Mouse (Mus musculus): Measurements from ENCODE around the gene Tmem121. TPM values are rescaled to one million over a fixed set of nuclear protein-coding genes. Genes with fewer than 3 reads are reported as not detected.
A peak's percentile ranks its signal among the peaks of the same experiment; 100 is the strongest.
"Not testable (repeated sequence)": the region's sequence is repeated elsewhere in the genome, so short reads cannot be mapped to it uniquely, and the experiment has no call there.

Gene Tmem121
- polyA plus RNA-seq, 1 experiment from 2014 or later: 44.9 TPM

- no peak overlapping the region for H3K9ac ChIP-seq
- H3K4me1 ChIP-seq: no peaks in the 10 kb centered on the region
- H3K4me2 ChIP-seq: no peak overlapping the region
- H3K4me3 ChIP-seq: no peak overlapping the region
- WGBS: 27% methylated on average over 11 of the region's 11 CpGs
- no peak overlapping the region for H3K27ac ChIP-seq
- ATAC-seq (replicated peaks): peak; percentile 21; the same call in 1 of the 2 replicates
- H3K27me3 ChIP-seq (replicated peaks): 0 out of 2 replicates have a peak, but pooled peaks cover 4% of the 10 kb centered on the region
- no peaks in the 10 kb centered on the region for H3K9me3 ChIP-seq
- H3K36me3 ChIP-seq (replicated peaks): no peaks in the 10 kb centered on the region
Measured at GRCm38 (mm10) chr12:113217306-113218242, 31.8 kb downstream of the Tmem121 start.

GRCm38 (mm10) chr12:113219867-113220266, 34.1 kb downstream of the Tmem121 start:
- no peak for ATAC-seq (replicated peaks)
- Histone ChIP-seq H3K4me2 (no peak overlapping the region), H3K27ac (no peak overlapping the region), H3K4me3 (no peak overlapping the region), H3K9ac (no peak overlapping the region), H3K27me3 (replicated peaks) (0 out of 2 replicates have a peak, but pooled peaks cover 4% of the 10 kb centered on the region), H3K4me1 (no peaks in the 10 kb centered on the region), H3K9me3 (no peaks in the 10 kb centered on the region), H3K36me3 (replicated peaks) (no peaks in the 10 kb centered on the region)
- 54% methylated on average over 4 of the region's 4 CpGs for WGBS

GRCm38 (mm10) chr12:113220447-113220846, 34.7 kb downstream of the Tmem121 start:
- Histone ChIP-seq H3K9me3 (no peaks in the 10 kb centered on the region), H3K9ac (no peak overlapping the region), H3K4me3 (no peak overlapping the region), H3K4me1 (no peaks in the 10 kb centered on the region), H3K27ac (no peak overlapping the region), H3K4me2 (no peak overlapping the region), H3K27me3 (replicated peaks) (0 out of 2 replicates have a peak, but pooled peaks cover 4% of the 10 kb centered on the region), H3K36me3 (replicated peaks) (no peaks in the 10 kb centered on the region)
- WGBS: 50% methylated on average over 4 of the region's 4 CpGs
- peak; percentile 51 for ATAC-seq (replicated peaks)

GRCm38 (mm10) chr12:113221289-113221688, 35.6 kb downstream of the Tmem121 start:
- no peak; the same call in 1 of the 2 replicates for ATAC-seq (replicated peaks)

GRCm38 (mm10) chr12:113222121-113222636, 36.4 kb downstream of the Tmem121 start:
- Histone ChIP-seq H3K27ac (no peak overlapping the region), H3K4me3 (no peak overlapping the region), H3K9me3 (no peaks in the 10 kb centered on the region), H3K4me1 (no peaks in the 10 kb centered on the region), H3K4me2 (no peak overlapping the region), H3K27me3 (replicated peaks) (0 out of 2 replicates have a peak, but pooled peaks cover 4% of the 10 kb centered on the region), H3K9ac (no peak overlapping the region), H3K36me3 (replicated peaks) (no peaks in the 10 kb centered on the region)
- WGBS: 17% methylated on average over 8 of the region's 8 CpGs
- peak; percentile 63 for ATAC-seq (replicated peaks)

More at GRCm38 (mm10) chr12:113221289-113221688, 35.6 kb downstream of the Tmem121 start:
- Histone ChIP-seq H3K9me3 (no peaks in the 10 kb centered on the region), H3K4me3 (no peak overlapping the region), H3K27ac (no peak overlapping the region), H3K27me3 (replicated peaks) (0 out of 2 replicates have a peak, but pooled peaks cover 4% of the 10 kb centered on the region), H3K36me3 (replicated peaks) (no peaks in the 10 kb centered on the region), H3K9ac (no peak overlapping the region), H3K4me2 (no peak overlapping the region), H3K4me1 (no peaks in the 10 kb centered on the region)
- 72% methylated on average over 9 of the region's 9 CpGs for WGBS

- Histone ChIP-seq H3K4me3 (no peak overlapping the region), H3K4me1 (no peaks in the 10 kb centered on the region), H3K4me2 (no peak overlapping the region), H3K27ac (no peak overlapping the region), H3K36me3 (replicated peaks) (no peaks in the 10 kb centered on the region), H3K27me3 (replicated peaks) (no peaks in the 10 kb centered on the region), H3K9ac (no peak overlapping the region), H3K9me3 (no peaks in the 10 kb centered on the region)
- ATAC-seq (replicated peaks): peak; percentile 40
- 29% methylated on average over 6 of the region's 6 CpGs for WGBS
Measured at GRCm38 (mm10) chr12:113222748-113223147, 37.0 kb downstream of the Tmem121 start.

- Histone ChIP-seq H3K27ac (no peak overlapping the region), H3K9ac (no peak overlapping the region), H3K4me3 (no peak overlapping the region), H3K4me1 (no peaks in the 10 kb centered on the region), H3K9me3 (no peaks in the 10 kb centered on the region), H3K27me3 (replicated peaks) (no peaks in the 10 kb centered on the region), H3K36me3 (replicated peaks) (no peaks in the 10 kb centered on the region), H3K4me2 (no peak overlapping the region)
- no peak for ATAC-seq (replicated peaks)
- WGBS: 81% methylated on average over 5 of the region's 5 CpGs
Measured at GRCm38 (mm10) chr12:113224206-113224605, 38.5 kb downstream of the Tmem121 start.

GRCm38 (mm10) chr12:113224687-113225091, 39.0 kb downstream of the Tmem121 start:
- 88% methylated on average over 6 of the region's 6 CpGs for WGBS
- Histone ChIP-seq H3K4me2 (no peak overlapping the region), H3K36me3 (replicated peaks) (no peaks in the 10 kb centered on the region), H3K4me1 (no peaks in the 10 kb centered on the region), H3K9ac (no peak overlapping the region), H3K4me3 (no peak overlapping the region), H3K9me3 (no peaks in the 10 kb centered on the region), H3K27me3 (replicated peaks) (no peaks in the 10 kb centered on the region), H3K27ac (no peak overlapping the region)
- no peak for ATAC-seq (replicated peaks)

GRCm38 (mm10) chr12:113227970-113228593, 42.4 kb downstream of the Tmem121 start:
- H3K4me3 ChIP-seq: no peak overlapping the region
- H3K4me2 ChIP-seq: no peak overlapping the region
- no peaks in the 10 kb centered on the region for H3K9me3 ChIP-seq
- no peak for ATAC-seq (replicated peaks)
- H3K36me3 ChIP-seq (replicated peaks): no peaks in the 10 kb centered on the region
- H3K4me1 ChIP-seq: no peaks in the 10 kb centered on the region
- no peak overlapping the region for H3K27ac ChIP-seq
- 75% methylated on average over 6 of the region's 6 CpGs for WGBS
- H3K27me3 ChIP-seq (replicated peaks): no peaks in the 10 kb centered on the region
- no peak overlapping the region for H3K9ac ChIP-seq

- WGBS: 90% methylated on average over 4 of the region's 4 CpGs
- H3K4me1 ChIP-seq: no peaks in the 10 kb centered on the region
- no peak overlapping the region for H3K9ac ChIP-seq
- H3K4me3 ChIP-seq: no peak overlapping the region
- H3K27ac ChIP-seq: no peak overlapping the region
- no peak overlapping the region for H3K4me2 ChIP-seq
- no peaks in the 10 kb centered on the region for H3K27me3 ChIP-seq (replicated peaks)
- no peaks in the 10 kb centered on the region for H3K36me3 ChIP-seq (replicated peaks)
- no peaks in the 10 kb centered on the region for H3K9me3 ChIP-seq
- ATAC-seq (replicated peaks): no peak
Measured at GRCm38 (mm10) chr12:113230741-113231140, 45.0 kb downstream of the Tmem121 start.

- not testable (repeated sequence) for H3K4me3 ChIP-seq; H3K4me2 ChIP-seq; H3K27me3 ChIP-seq (replicated peaks); H3K4me1 ChIP-seq; H3K9ac ChIP-seq; ATAC-seq (replicated peaks); H3K36me3 ChIP-seq (replicated peaks); H3K27ac ChIP-seq; H3K9me3 ChIP-seq
- 87% methylated on average over 6 of the region's 6 CpGs for WGBS
Measured at GRCm38 (mm10) chr12:113231551-113232263, 46.0 kb downstream of the Tmem121 start.

- 50% methylated on average over 1 of the region's 1 CpGs for WGBS
- not testable (repeated sequence) for H3K4me3 ChIP-seq; H3K9me3 ChIP-seq; H3K27ac ChIP-seq; H3K9ac ChIP-seq; H3K4me1 ChIP-seq; H3K27me3 ChIP-seq (replicated peaks); ATAC-seq (replicated peaks); H3K4me2 ChIP-seq; H3K36me3 ChIP-seq (replicated peaks)
Measured at GRCm38 (mm10) chr12:113232264-113232750, 46.6 kb downstream of the Tmem121 start.
